Mouse (Mus musculus) adrenal gland, postnatal 14 days (tissue): ENCODE measurements around the gene Adgrg3. TPM values are rescaled to one million over a fixed set of nuclear protein-coding genes. Genes with fewer than 3 reads are reported as not detected.
A peak's percentile ranks its signal among the peaks of the same experiment; 100 is the strongest.

Experiments used
- DNase-seq: peaks from one replicate; pipeline ENCODE4 v3.0.0; 2021; ENCODE audit warnings: mixed read lengths
- long read RNA-seq, 2 experiments: library from polyadenylated mRNA; stranded (forward); transcript quantifications; one replicate each; pipeline ENCODE4 v2.0.0; 2021
- total RNA-seq: library from RNA; stranded (reverse); gene quantifications from 2 replicates; pipeline ENCODE4 v1.2.3, GENCODE M21; 2021

Gene Adgrg3
- total RNA-seq: 4.0 and 4.2 TPM in 2 replicates
- long read RNA-seq, experiment 1, partial matches to known transcripts: 1 of 5 reads
- long read RNA-seq, experiment 1, other reads (novel, unspliced or antisense): 3 of 5 reads
- long read RNA-seq, experiment 2, partial matches to known transcripts: 1 of 4 reads
- long read RNA-seq, experiment 2, other reads (novel, unspliced or antisense): 3 of 4 reads

DNA sequence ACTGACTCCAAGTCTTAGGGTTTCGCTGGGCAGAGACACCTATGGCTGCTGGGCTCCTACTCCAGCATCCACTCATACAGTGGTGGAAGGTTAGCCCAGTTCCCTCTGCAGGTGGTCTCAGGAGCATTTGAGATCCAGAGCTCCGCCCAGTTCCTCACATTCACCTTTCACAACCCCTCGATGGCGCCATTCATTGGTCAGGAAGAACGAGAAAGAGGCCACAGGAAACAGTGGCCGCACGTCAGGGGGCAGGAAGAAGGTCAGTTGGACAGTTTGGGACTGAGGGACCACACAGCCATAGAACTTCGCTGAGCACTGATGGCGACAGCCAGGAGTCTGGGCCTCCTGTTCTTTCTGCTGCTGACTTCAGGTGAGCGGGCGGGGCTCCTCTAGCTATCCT, at the start of gene Adgrg3:
TSS of gene Adgrg3 (plus strand) at position 242 of the 400 bp plus-strand sequence.
- DNase-seq: no peak

GRCm38 (mm10) chr8:94973270-94973669, 44.2 kb upstream of the Adgrg3 start:
- no peak for DNase-seq

GRCm38 (mm10) chr8:94973786-94974185, 43.7 kb upstream of the Adgrg3 start:
- no peak for DNase-seq

DNA sequence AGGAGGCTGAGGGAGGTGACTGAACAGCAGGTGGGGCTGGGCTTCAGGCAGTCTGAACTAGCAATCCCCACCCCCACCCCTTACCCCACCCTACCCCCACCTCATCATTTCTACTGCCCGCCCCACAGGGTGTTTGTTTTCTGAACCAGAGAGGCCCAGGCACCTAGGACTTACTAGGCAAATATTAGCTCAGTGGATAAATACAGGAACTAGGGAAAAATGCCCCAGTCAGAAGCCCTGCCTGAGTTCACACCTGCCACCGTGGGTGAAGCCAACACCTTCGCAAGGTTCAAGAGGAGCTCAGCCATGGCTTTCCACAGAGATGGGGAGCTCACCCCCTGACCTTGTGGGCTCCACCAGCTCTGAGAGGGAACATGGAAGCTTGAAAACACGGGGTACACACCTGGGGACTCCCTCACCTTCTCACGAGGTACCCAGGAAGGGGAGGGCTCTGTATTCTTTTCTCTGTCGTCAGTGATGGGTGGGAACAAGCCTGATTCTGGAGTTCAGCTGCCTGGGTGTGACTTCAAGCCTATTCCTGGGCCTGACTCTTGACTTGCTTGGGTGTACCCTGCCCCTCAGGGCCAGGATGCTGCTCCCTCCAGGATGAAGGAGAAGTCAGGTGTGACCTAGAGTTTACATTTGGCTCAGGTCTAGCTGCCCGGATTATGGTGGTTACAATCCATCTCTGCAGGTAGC, 42.9 kb upstream of the Adgrg3 start, which contains the start of gene Adgrg1:
TSS of gene Adgrg1 (plus strand) at position 285 of the 699 bp plus-strand sequence.
- DNase-seq: no peak

DNA sequence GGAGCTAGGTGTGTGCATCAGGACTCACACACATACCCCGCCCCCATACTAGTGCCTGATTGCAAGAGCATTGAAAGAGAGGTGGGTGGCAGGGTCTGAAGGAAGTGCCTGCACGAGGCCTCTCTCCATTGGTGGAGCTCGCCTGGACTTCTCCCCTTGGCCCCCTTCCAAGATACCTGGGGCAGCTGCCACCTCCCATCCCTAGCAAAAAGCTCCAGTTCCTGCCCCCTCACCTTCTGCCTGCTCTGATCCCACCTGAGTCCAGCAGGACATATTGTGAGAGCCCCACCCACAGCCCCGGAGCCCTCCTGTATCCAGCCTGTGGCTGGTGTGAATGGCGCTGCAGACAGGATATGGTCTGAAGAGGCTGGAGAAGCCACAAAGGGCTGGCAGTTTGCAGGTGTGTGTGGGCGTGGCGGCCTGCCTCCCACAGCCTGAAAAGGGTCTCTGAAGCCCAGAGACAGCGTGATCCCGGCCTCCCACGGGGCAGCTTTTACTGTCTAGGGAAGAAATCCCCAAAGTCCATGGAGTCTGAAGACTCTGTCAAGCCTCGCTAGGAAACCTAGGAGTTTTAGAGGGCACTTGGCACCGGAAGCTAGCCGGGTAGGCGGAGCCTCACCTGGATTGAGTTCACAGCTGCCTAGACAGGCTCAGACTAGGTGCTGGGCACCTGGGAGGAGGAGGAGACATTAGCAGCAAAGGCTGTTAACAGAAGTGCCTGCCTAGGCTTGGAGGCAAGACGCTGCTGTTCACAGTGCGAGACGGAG, 40.7 kb upstream of the Adgrg3 start:
- DNase-seq: peak; percentile 4

GRCm38 (mm10) chr8:94978131-94978530, 39.4 kb upstream of the Adgrg3 start:
- no peak for DNase-seq

GRCm38 (mm10) chr8:94978593-94979319, 38.7 kb upstream of the Adgrg3 start:
- DNase-seq: no peak

- no peak for DNase-seq
Measured at GRCm38 (mm10) chr8:94980176-94980575, 37.3 kb upstream of the Adgrg3 start.

- DNase-seq: no peak
Measured at GRCm38 (mm10) chr8:94980976-94981375, 36.5 kb upstream of the Adgrg3 start.

- no peak for DNase-seq
Measured at GRCm38 (mm10) chr8:94981848-94982247, 35.6 kb upstream of the Adgrg3 start.

- no peak for DNase-seq
Measured at GRCm38 (mm10) chr8:94983146-94983545, 34.3 kb upstream of the Adgrg3 start.

DNA sequence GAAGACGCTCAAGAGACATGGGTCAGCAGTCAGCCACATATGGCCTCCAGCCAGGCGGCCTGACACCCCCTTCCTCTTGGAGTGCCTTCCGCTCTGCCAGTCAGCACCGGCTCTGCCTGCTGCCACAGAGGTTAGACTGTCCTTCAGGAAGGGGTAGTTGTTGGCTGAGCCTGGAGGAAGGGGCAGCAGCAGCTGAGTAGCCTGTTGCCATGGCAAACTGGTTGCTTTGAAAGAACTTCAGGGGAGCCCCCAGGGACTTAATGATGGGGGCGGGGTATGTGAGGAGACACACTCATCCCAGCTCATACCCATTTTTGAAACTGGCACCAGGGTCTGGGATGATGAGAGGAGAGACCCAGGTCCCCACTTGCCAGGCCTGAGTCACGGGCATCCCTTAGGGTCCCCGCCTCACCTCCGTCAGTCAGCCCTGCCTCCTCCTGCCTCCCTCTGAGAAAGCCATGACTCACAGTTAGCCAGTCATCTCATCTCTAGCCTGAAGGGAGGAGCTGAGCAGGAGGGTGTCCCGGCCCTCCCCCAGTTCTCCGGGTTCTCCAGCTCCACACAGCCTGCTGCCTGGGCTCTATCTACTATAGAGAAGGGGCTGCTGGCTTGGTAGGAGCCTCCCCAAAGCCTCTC, 33.5 kb upstream of the Adgrg3 start:
- peak; percentile 79 for DNase-seq

DNA sequence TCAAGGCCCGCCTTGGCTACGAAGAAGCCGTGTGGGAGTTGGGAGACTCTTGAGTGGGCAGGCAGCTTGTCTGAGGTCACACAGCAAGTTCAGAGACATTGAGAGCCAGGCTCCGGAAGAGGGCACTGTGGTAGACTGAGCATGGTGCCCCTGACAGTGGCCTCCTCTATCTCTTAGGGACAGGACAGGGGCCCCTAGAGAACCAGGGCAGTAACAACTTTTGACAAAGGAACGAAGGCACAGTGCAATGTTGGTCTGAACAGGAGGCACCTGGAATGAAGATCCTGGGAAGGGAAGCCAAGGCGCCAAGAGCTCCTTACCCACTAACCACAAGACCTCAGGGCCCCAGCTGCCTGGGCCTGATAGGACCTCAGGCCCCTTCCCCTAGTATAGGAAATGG, 32.5 kb upstream of the Adgrg3 start:
- DNase-seq: no peak

DNA sequence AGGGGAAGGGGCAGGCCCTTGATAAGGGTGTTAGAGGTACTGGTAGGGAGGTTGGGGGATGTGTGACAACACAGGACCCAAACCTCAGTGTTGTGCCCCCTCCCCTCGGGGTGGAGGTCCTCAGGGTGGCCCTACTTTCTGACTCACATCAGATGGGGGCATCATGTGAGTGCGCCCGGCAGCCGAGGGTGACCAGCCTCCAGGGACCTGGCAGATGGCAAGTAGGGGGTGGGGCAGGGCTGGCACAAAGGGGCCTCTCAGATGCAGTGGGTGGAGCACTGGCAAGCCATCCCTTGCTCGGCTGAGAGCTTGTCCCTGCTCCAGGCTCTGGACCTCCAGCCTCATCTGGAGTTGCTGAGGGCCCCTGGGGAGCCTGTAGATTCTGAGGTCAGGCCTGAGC, 30.8 kb upstream of the Adgrg3 start:
- no peak for DNase-seq

GRCm38 (mm10) chr8:94987553-94987952, 29.9 kb upstream of the Adgrg3 start:
- DNase-seq: no peak

DNA sequence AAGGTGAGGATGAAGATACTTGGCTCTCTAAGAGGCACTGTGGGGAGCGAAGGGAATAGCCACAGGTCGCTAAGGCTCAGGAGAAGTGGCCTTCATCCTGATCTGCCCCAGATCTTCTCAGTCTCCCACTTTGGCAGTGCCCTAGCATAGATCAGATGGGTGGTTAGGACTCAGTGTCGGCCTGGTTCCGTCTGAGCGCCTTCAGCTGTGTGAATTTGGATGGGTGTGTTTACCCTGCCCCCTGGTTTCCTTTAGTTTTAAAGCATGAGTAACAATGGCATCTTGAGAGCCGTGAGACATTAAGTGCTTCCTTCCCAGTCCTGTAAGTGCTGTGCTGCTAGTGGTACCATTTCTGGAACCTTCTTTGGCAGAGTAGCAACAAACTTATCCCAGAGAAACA, 28.9 kb upstream of the Adgrg3 start:
- no peak for DNase-seq

DNA sequence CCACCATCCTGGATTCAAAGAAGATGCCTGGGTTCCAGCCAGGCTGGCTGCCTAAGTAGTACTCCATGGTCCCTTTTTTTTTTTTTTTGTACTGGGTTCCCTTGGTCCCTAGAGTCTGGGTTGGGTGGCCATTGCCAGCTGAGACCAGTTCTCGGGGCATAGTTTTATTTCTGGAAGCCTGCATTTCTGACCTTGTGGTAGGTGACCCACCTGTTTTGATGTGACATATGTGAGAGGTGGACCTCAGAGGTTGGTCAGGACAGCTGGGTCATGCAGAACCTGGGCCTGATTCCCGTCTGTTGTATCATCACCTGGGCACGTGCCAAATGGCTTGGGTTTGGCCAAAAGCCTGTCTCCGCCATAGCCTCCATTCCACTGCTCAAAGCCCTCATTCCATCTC, 27.8 kb upstream of the Adgrg3 start:
- DNase-seq: no peak

- DNase-seq: no peak
Measured at GRCm38 (mm10) chr8:94990598-94991453, 26.7 kb upstream of the Adgrg3 start.

DNA sequence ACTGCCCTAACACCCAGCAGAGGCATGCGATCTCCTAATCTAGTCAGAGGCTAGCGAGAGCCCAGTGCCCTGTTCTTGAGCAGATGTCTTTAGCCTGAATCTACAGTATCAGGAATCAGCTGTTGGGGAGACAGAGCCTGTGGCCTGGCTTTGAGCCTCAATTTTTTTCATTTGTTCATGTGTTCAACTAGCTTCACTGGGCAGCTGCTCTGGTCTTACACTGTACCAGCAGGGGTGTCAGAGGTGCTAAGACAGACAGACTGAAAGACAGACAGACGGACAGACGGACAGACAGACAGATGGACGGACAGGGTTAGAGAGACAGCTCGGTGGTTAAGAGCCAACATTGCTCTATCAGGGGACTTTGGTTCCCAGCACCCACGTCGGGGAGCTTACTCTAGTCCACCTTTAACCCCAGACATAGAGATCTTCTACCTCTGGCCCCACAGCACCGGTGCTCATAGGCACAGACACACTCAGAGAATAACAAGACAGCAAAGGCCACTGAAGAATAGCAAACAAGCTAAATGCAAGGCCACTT, 26.0 kb upstream of the Adgrg3 start:
- DNase-seq: no peak

GRCm38 (mm10) chr8:94992010-94992409, 25.5 kb upstream of the Adgrg3 start:
- DNase-seq: no peak

DNA sequence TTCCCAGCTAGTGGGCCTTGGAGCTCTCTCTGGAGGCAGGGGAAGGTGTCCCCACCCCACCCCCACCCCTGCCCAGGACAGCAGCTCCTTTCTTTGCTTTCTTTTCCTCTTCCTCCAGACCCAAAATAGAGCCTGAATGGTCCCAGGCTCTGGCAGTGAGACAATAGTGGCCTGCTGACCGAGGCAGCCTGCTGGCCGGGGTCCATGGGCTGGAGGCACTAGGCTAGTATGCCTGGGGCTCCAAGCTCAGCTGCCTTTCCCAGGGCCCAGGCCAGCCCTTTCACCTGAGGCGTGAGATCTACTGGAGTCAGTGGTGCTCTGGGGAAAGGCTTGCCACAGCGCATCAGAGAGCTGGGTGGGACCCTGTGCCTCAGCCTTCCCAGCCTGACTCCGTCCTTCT, 25.0 kb upstream of the Adgrg3 start:
- peak; percentile 66 for DNase-seq
